Mouse (Mus musculus) stomach, embryonic 16.5 days (tissue): ENCODE results near the gene Hivep3. TPM values are rescaled to one million over a fixed set of nuclear protein-coding genes. Genes with fewer than 3 reads are reported as not detected.

Experiments used
- ATAC-seq: fragments of 200-750 bp; cut with Nextera tagmentation; 2 replicates; pipeline ENCODE4 v1.8.0; 2017; ENCODE audit warnings: moderate number of reproducible peaks, moderate TSS enrichment; ENCODE audit not compliant: insufficient read depth, low FRiP score
- H3K27ac ChIP-seq: fragments of 300-500 bp; sonication (generic); 2 replicates; pipeline ENCODE4 v1.5.1; 2014; ENCODE audit warnings: low read length
- H3K27me3 ChIP-seq: fragments of 300-500 bp; sonication (generic); 2 replicates; pipeline ENCODE4 v1.6.1; 2014; ENCODE audit warnings: low read length, control low read depth, mixed read lengths; ENCODE audit not compliant: control insufficient read depth, insufficient read depth
- H3K36me3 ChIP-seq: fragments of 300-500 bp; sonication (generic); 2 replicates; pipeline ENCODE4 v1.6.1; 2014; ENCODE audit warnings: low read length; ENCODE audit not compliant: control insufficient read depth, insufficient read depth
- H3K4me1 ChIP-seq: fragments of 300-500 bp; sonication (generic); 2 replicates; pipeline ENCODE4 v1.6.1; 2014; ENCODE audit warnings: low read length, control low read depth, mixed read lengths; ENCODE audit not compliant: control insufficient read depth, insufficient read depth
- H3K4me2 ChIP-seq: fragments of 300-500 bp; sonication (generic); 2 replicates; pipeline ENCODE4 v1.6.1; 2014; ENCODE audit warnings: low read depth, low read length, mixed read lengths
- H3K4me3 ChIP-seq: fragments of 300-500 bp; sonication (generic); replicated peaks from 2 replicates; pipeline ENCODE4 v1.5.1; 2014; ENCODE audit warnings: mild to moderate bottlenecking, low read length
- H3K9ac ChIP-seq: fragments of 300-500 bp; sonication (generic); 2 replicates; pipeline ENCODE4 v1.6.1; 2014; ENCODE audit warnings: low read length
- H3K9me3 ChIP-seq: fragments of 300-500 bp; sonication (generic); replicated peaks from 2 replicates; pipeline ENCODE4 v1.6.1; 2016; ENCODE audit warnings: low read length, control low read depth; ENCODE audit not compliant: control insufficient read depth
- WGBS: fragments of 180-500 bp; shearing (Covaris S2); extraction: QIAGEN DNeasy Blood & Tissue Kit; methylation state at CpG from one replicate; pipeline ENCODE4 v1.1.7; 2014; 5-methylcytosine and 5-hydroxymethylcytosine counted together
- polyA plus RNA-seq: library from polyadenylated mRNA; unstranded; fragments of >200 nt; fragmentation: Nextera tagmentation; extraction: Ambion mirVana; gene quantifications from 2 replicates; pipeline ENCODE4 v1.2.1, GENCODE M21; 2015

Hivep3 gene
- polyA plus RNA-seq, 1 experiment from 2014 or later = 8.8 TPM

DNA sequence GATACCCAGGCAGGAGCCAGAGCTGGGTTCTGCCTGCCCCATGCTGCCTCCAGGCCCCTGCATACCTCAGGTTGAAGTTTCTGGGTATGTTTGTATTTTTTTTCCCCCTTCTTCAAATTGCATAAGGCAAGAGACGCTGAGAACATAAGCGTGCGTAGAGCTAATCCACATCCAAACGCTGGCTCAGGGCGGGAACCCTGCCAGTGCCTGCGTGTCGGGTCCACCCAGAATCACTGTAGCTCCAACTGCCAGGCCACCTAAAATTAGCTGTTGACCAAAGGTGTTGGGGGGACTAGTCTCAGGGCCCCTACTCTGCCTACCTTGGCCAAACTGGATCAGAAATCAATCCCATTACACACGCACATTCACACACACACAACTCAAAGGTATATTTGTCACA lies 429.0 kb downstream of the Hivep3 start:
- Histone ChIP-seq H3K9ac (no peak overlapping the region), H3K4me2 (peak overlapping the region; percentile 59; the same call in 1 of the 2 replicates), H3K27me3 (no peaks in the 10 kb centered on the region), H3K4me3 (no peak overlapping the region), H3K36me3 (no peaks in the 10 kb centered on the region), H3K27ac (peak overlapping the region; percentile 46), H3K4me1 (peaks cover 41% of the 10 kb centered on the region), H3K9me3 (no peaks in the 10 kb centered on the region)
- ATAC-seq = no peak
- WGBS = 51% methylated on average over 8 of the region's 8 CpGs

GRCm38 (mm10) chr4:120163242-120163641 lies 429.7 kb downstream of the Hivep3 start:
- peak overlapping the region; percentile 48; the same call in 1 of the 2 replicates for H3K9ac ChIP-seq
- peaks cover 41% of the 10 kb centered on the region for H3K4me1 ChIP-seq
- peak overlapping the region; percentile 2; the same call in 1 of the 2 replicates for H3K4me2 ChIP-seq
- ATAC-seq = peak; percentile 23; the same call in 1 of the 2 replicates
- H3K36me3 ChIP-seq = no peaks in the 10 kb centered on the region
- no peaks in the 10 kb centered on the region for H3K27me3 ChIP-seq
- H3K9me3 ChIP-seq = no peaks in the 10 kb centered on the region
- WGBS = 28% methylated on average over 11 of the region's 11 CpGs
- H3K27ac ChIP-seq = 0 out of 2 replicates have a peak overlapping the region, but pooled peaks have one; percentile 46
- no peak overlapping the region for H3K4me3 ChIP-seq

DNA sequence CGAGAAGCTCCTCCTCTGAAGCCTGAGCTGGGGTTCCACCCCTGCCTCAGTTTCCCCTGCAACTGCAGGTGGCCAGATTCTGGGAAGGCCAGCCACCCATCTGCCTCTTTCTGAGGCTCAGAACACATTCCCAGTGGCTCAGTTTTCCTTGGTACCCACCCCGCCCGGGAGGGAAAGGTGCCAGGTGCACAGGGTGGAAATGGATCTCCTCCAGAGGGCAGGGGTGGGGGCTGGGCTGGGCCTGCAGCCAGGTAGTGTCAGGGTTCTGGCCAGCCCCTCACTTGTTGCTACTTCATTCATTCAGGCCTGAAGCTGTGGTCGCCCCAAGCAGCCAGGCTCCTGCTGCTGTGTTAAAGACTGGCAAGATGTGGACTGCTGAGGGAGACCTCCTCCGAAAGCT lies 430.7 kb downstream of the Hivep3 start:
- Histone ChIP-seq H3K27me3 (no peaks in the 10 kb centered on the region), H3K4me2 (no peak overlapping the region), H3K4me1 (peaks cover 32% of the 10 kb centered on the region), H3K9me3 (no peaks in the 10 kb centered on the region), H3K27ac (no peak overlapping the region), H3K4me3 (no peak overlapping the region), H3K9ac (no peak overlapping the region), H3K36me3 (no peaks in the 10 kb centered on the region)
- 82% methylated on average over 5 of the region's 5 CpGs for WGBS
- ATAC-seq = no peak

DNA sequence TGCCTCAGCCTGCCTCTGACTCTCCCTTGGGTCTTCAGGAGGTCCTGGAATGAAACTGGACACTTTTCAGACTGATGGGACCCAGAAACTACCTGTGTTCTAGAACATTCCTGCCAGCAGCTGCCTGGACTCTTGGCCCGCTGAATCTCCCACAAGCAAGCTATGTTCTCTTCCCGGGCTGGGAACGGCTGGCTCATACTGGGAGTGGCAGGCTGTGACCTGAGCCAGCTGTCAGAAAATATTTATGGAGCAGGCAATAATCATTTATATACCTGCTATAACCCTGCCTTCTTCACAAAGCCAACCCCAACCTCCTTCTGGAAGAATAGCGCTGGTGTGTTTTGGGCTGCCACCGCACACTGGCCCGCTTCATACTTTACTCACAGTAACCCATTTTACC lies 434.2 kb downstream of the Hivep3 start:
- no peak overlapping the region for H3K9ac ChIP-seq
- no peak overlapping the region for H3K4me2 ChIP-seq
- no peak overlapping the region for H3K27ac ChIP-seq
- H3K4me3 ChIP-seq = no peak overlapping the region
- H3K4me1 ChIP-seq = peaks cover 19% of the 10 kb centered on the region
- ATAC-seq = no peak
- 61% methylated on average over 6 of the region's 6 CpGs for WGBS
- H3K27me3 ChIP-seq = no peaks in the 10 kb centered on the region
- H3K36me3 ChIP-seq = no peaks in the 10 kb centered on the region
- no peaks in the 10 kb centered on the region for H3K9me3 ChIP-seq

GRCm38 (mm10) chr4:120168346-120168745 lies 434.8 kb downstream of the Hivep3 start:
- no peaks in the 10 kb centered on the region for H3K36me3 ChIP-seq
- no peak for ATAC-seq
- H3K27me3 ChIP-seq = no peaks in the 10 kb centered on the region
- 83% methylated on average over 4 of the region's 4 CpGs for WGBS
- peaks cover 15% of the 10 kb centered on the region for H3K4me1 ChIP-seq
- no peak overlapping the region for H3K9ac ChIP-seq
- H3K4me2 ChIP-seq = no peak overlapping the region
- H3K9me3 ChIP-seq = no peaks in the 10 kb centered on the region
- no peak overlapping the region for H3K27ac ChIP-seq
- H3K4me3 ChIP-seq = no peak overlapping the region

GRCm38 (mm10) chr4:120170387-120170936 lies 436.9 kb downstream of the Hivep3 start:
- H3K4me2 ChIP-seq = no peak overlapping the region
- 48% methylated on average over 9 of the region's 9 CpGs for WGBS
- ATAC-seq = no peak

DNA sequence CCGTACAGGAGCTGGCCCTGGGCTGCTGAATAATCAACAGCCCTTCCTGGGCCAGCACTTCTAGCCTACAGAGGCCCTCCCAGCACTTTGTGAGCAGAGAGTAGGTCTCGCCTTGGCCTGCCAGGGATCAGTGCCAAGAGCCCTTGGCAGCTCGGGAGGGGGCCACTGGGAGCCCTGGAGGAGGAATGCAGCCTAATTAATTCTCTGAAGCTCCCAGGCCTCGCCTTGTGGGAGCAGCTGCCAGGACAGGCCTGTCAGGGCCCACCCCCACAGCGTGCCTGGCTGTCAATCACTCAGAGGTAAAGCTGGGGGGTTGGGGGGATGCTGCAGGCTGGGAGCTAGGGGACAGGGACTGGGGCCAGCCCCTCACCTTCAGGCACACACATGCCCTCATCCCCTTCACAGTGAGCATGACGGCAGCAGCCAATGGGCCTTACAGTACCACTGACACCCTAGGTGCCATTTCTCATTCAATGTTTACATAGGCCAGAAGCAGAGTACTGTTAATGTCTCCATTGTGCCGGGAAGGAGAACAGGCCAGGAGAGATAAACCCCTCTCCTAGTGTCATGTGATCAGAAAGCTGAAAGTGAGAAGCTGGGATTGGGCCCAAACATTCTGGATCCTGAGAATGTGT lies 438.6 kb downstream of the Hivep3 start:
- Histone ChIP-seq H3K36me3 (no peaks in the 10 kb centered on the region), H3K4me2 (no peak overlapping the region), H3K27ac (0 out of 2 replicates have a peak overlapping the region, but pooled peaks have one; percentile 10), H3K4me1 (peaks cover 10% of the 10 kb centered on the region), H3K27me3 (no peaks in the 10 kb centered on the region), H3K9ac (no peak overlapping the region), H3K4me3 (no peak overlapping the region), H3K9me3 (no peaks in the 10 kb centered on the region)
- peak; percentile 69 for ATAC-seq
- 10% methylated on average over 7 of the region's 7 CpGs for WGBS

More at GRCm38 (mm10) chr4:120170387-120170936, 436.9 kb downstream of the Hivep3 start:
- H3K27me3 ChIP-seq = no peaks in the 10 kb centered on the region
- no peak overlapping the region for H3K4me3 ChIP-seq
- no peaks in the 10 kb centered on the region for H3K36me3 ChIP-seq
- H3K4me1 ChIP-seq = peaks cover 10% of the 10 kb centered on the region
- no peak overlapping the region for H3K9ac ChIP-seq
- no peaks in the 10 kb centered on the region for H3K9me3 ChIP-seq
- no peak overlapping the region for H3K27ac ChIP-seq

GRCm38 (mm10) chr4:120179123-120179522 lies 445.5 kb downstream of the Hivep3 start:
- Histone ChIP-seq H3K4me1 (no peaks in the 10 kb centered on the region), H3K27me3 (no peaks in the 10 kb centered on the region), H3K27ac (no peak overlapping the region), H3K9ac (no peak overlapping the region), H3K9me3 (no peaks in the 10 kb centered on the region), H3K4me2 (no peak overlapping the region), H3K36me3 (no peaks in the 10 kb centered on the region), H3K4me3 (no peak overlapping the region)
- ATAC-seq = no peak
- 68% methylated on average over 4 of the region's 4 CpGs for WGBS

DNA sequence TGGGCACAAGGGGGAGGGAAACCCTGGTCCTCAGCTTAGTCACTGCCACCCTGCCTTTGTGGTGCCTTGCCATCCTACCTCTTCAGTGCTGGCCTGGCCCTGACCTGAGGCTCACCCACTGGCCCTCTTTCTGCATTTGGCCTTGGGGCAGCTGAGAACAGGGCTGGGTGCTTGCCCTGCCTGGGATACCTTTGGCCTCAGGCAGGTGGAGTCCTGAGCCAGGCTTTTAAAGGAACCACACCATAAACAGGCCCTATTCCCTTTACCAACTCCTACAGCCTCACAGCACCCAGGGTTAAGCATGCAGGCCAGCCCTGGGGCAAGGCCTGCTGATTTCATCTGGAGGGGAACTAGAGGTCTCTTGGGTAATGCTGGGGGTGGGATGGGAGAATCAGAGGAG lies 447.0 kb downstream of the Hivep3 start:
- Histone ChIP-seq H3K36me3 (no peaks in the 10 kb centered on the region), H3K4me1 (no peaks in the 10 kb centered on the region), H3K9ac (no peak overlapping the region), H3K4me3 (no peak overlapping the region), H3K27me3 (no peaks in the 10 kb centered on the region), H3K4me2 (no peak overlapping the region), H3K9me3 (no peaks in the 10 kb centered on the region), H3K27ac (no peak overlapping the region)
- ATAC-seq = no peak
